Mouse (Mus musculus): ENCODE results near the gene Fam118b. TPM values are rescaled to one million over a fixed set of nuclear protein-coding genes. Genes with fewer than 3 reads are reported as not detected.

Gene Fam118b
- polyA plus RNA-seq, 1 experiment from 2014 or later: 74.9 TPM

- 15% methylated on average over 5 of the region's 5 CpGs for WGBS
- Histone ChIP-seq H3K27me3 (ENCODE audit: control insufficient read depth, insufficient read depth, low read length) (no peaks in the 10 kb centered on the region; the same call in 1 of the 2 replicates), H3K36me3 (ENCODE audit: control insufficient read depth, insufficient read depth, low read length) (peaks cover 2% of the 10 kb centered on the region), H3K9ac (ENCODE audit: low read length) (no peak overlapping the region), H3K4me1 (ENCODE audit: control insufficient read depth, insufficient read depth, low read length) (0 out of 2 replicates have a peak, but pooled peaks cover 8% of the 10 kb centered on the region), H3K27ac (ENCODE audit: low read depth, low read length) (no peak overlapping the region), H3K4me3 (ENCODE audit: low read depth, low read length) (no peak overlapping the region), H3K4me2 (ENCODE audit: low read depth) (no peak overlapping the region), H3K9me3 (ENCODE audit: control insufficient read depth, low read length) (no peaks in the 10 kb centered on the region)
- ATAC-seq (ENCODE audit: insufficient read depth, low FRiP score, low TSS enrichment) (peak; percentile 61; the same call in 1 of the 2 replicates), DNase-seq (ENCODE audit: low spot score) (peak; percentile 56)
Observed at GRCm38 (mm10) chr9:35282006-35282850, 14.6 kb upstream of the Fam118b start.

- ATAC-seq (ENCODE audit: insufficient read depth, low FRiP score, low TSS enrichment) (no peak), DNase-seq (ENCODE audit: low spot score) (no peak)
- Histone ChIP-seq H3K36me3 (ENCODE audit: control insufficient read depth, insufficient read depth, low read length) (peaks cover 11% of the 10 kb centered on the region), H3K27me3 (ENCODE audit: control insufficient read depth, insufficient read depth, low read length) (no peaks in the 10 kb centered on the region), H3K4me2 (ENCODE audit: low read depth) (no peak overlapping the region), H3K9me3 (ENCODE audit: control insufficient read depth, low read length) (no peaks in the 10 kb centered on the region), H3K4me1 (ENCODE audit: control insufficient read depth, insufficient read depth, low read length) (0 out of 2 replicates have a peak, but pooled peaks cover 6% of the 10 kb centered on the region), H3K9ac (ENCODE audit: low read length) (no peak overlapping the region), H3K4me3 (ENCODE audit: low read depth, low read length) (no peak overlapping the region), H3K27ac (ENCODE audit: low read depth, low read length) (no peak overlapping the region)
- WGBS: 90% methylated on average over 4 of the region's 4 CpGs
Observed at GRCm38 (mm10) chr9:35278451-35278850, 10.8 kb upstream of the Fam118b start.

DNA sequence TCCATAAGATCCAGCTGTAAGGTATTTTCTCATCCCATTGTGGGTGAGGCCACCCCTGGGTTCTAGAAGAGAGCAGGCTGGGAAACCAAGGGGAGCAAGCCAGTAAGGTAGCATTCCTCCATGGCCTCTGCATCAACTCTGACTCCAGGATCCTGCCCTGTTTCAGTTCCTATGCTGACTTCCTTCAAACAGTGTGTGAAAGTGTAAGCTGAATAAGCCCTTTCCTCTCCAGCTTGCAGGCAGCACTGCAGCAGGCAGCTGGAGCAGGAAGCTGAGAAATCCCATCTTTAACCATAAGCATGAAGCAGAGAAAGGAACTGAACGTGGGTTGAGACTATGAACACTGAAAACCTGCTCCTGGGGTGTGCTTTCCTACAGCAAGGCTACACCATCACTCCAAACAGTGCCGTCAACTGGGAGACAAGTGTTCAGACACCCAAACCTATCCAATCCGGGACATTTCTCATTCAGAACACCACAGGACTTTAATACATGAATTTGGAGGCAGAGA lies 10.3 kb upstream of the Fam118b start:
- Histone ChIP-seq H3K4me3 (ENCODE audit: low read depth, low read length) (no peak overlapping the region), H3K9ac (ENCODE audit: low read length) (no peak overlapping the region), H3K36me3 (ENCODE audit: control insufficient read depth, insufficient read depth, low read length) (peaks cover 14% of the 10 kb centered on the region), H3K4me1 (ENCODE audit: control insufficient read depth, insufficient read depth, low read length) (0 out of 2 replicates have a peak, but pooled peaks cover 3% of the 10 kb centered on the region), H3K27me3 (ENCODE audit: control insufficient read depth, insufficient read depth, low read length) (no peaks in the 10 kb centered on the region), H3K9me3 (ENCODE audit: control insufficient read depth, low read length) (no peaks in the 10 kb centered on the region), H3K4me2 (ENCODE audit: low read depth) (no peak overlapping the region), H3K27ac (ENCODE audit: low read depth, low read length) (0 out of 2 replicates have a peak overlapping the region, but pooled peaks have one; percentile 8)
- 90% methylated on average over 3 of the region's 3 CpGs for WGBS
- ATAC-seq (ENCODE audit: insufficient read depth, low FRiP score, low TSS enrichment): no peak
- no peak for DNase-seq (ENCODE audit: low spot score)

DNA sequence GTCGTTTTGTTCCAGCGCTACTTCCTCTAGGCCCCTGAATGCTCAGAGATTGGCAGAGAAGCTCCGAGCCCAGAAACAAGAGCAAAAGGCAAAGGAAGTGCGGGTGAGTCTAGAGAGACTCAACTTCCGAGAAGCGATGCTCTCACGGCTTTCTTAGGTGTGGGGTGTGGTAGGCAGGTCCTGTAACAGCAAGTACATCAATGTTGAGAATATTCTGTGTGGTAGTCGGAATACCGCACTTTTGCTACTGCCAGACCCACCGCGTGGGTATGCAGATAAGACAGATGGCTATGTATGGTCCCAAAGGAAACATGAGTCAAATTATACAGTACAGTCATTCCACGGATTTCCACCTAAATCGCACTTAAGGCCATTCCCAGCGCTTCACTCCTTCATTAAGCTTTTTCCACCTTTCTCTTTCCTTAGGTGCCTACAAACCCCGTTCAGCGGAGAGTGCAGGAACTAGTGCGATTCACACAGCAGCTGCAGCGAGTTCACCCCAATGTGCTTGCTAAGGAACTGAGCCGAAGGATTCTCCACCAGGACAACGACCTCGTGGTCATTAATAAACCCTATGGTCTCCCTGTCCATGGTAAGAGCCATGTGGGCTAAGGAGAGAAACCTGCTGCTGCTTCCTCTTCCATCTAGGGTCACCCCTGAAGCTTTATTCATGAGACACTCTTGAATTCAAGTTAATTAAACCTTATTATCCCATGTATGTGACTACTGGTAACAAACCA lies 541 bp upstream of the Fam118b start:
- 2% methylated on average over 21 of the region's 21 CpGs for WGBS
- Histone ChIP-seq H3K4me2 (ENCODE audit: low read depth) (peak overlapping the region; percentile 58), H3K36me3 (ENCODE audit: control insufficient read depth, insufficient read depth, low read length) (peaks cover under 1% of the 10 kb centered on the region; the same call in 1 of the 2 replicates), H3K9ac (ENCODE audit: low read length) (peak overlapping the region; percentile 46), H3K4me3 (ENCODE audit: low read depth, low read length) (peak overlapping the region; percentile 47), H3K27ac (ENCODE audit: low read depth, low read length) (no peak overlapping the region), H3K4me1 (ENCODE audit: control insufficient read depth, insufficient read depth, low read length) (peaks cover 13% of the 10 kb centered on the region; the same call in 1 of the 2 replicates), H3K27me3 (ENCODE audit: control insufficient read depth, insufficient read depth, low read length) (no peaks in the 10 kb centered on the region), H3K9me3 (ENCODE audit: control insufficient read depth, low read length) (no peaks in the 10 kb centered on the region)
- DNase-seq (ENCODE audit: low spot score) (peak; percentile 28), ATAC-seq (ENCODE audit: insufficient read depth, low FRiP score, low TSS enrichment) (peak; percentile 31)

- 90% methylated on average over 3 of the region's 3 CpGs for WGBS
- H3K4me3 ChIP-seq (ENCODE audit: low read depth, low read length): no peak overlapping the region
- H3K4me1 ChIP-seq (ENCODE audit: control insufficient read depth, insufficient read depth, low read length): peaks cover 13% of the 10 kb centered on the region; the same call in 1 of the 2 replicates
- no peak overlapping the region for H3K9ac ChIP-seq (ENCODE audit: low read length)
- no peaks in the 10 kb centered on the region for H3K9me3 ChIP-seq (ENCODE audit: control insufficient read depth, low read length)
- no peak for ATAC-seq (ENCODE audit: insufficient read depth, low FRiP score, low TSS enrichment)
- no peaks in the 10 kb centered on the region for H3K27me3 ChIP-seq (ENCODE audit: control insufficient read depth, insufficient read depth, low read length)
- H3K36me3 ChIP-seq (ENCODE audit: control insufficient read depth, insufficient read depth, low read length): no peaks in the 10 kb centered on the region
- H3K27ac ChIP-seq (ENCODE audit: low read depth, low read length): no peak overlapping the region
- DNase-seq (ENCODE audit: low spot score): no peak
- no peak overlapping the region for H3K4me2 ChIP-seq (ENCODE audit: low read depth)
Observed at GRCm38 (mm10) chr9:35264509-35264908, 3.1 kb downstream of the Fam118b start.

GRCm38 (mm10) chr9:35263431-35263830 lies 4.2 kb downstream of the Fam118b start:
- WGBS: 89% methylated on average over 2 of the region's 2 CpGs
- Histone ChIP-seq H3K9ac (ENCODE audit: low read length) (no peak overlapping the region), H3K36me3 (ENCODE audit: control insufficient read depth, insufficient read depth, low read length) (no peaks in the 10 kb centered on the region), H3K9me3 (ENCODE audit: control insufficient read depth, low read length) (no peaks in the 10 kb centered on the region), H3K4me1 (ENCODE audit: control insufficient read depth, insufficient read depth, low read length) (peaks cover 10% of the 10 kb centered on the region; the same call in 1 of the 2 replicates), H3K27me3 (ENCODE audit: control insufficient read depth, insufficient read depth, low read length) (no peaks in the 10 kb centered on the region), H3K4me2 (ENCODE audit: low read depth) (no peak overlapping the region), H3K4me3 (ENCODE audit: low read depth, low read length) (no peak overlapping the region), H3K27ac (ENCODE audit: low read depth, low read length) (no peak overlapping the region)
- ATAC-seq (ENCODE audit: insufficient read depth, low FRiP score, low TSS enrichment) (no peak), DNase-seq (ENCODE audit: low spot score) (no peak)

GRCm38 (mm10) chr9:35262418-35262817 lies 5.2 kb downstream of the Fam118b start:
- no peak for ATAC-seq (ENCODE audit: insufficient read depth, low FRiP score, low TSS enrichment)
- 88% methylated on average over 4 of the region's 4 CpGs for WGBS
- H3K4me3 ChIP-seq (ENCODE audit: low read depth, low read length): no peak overlapping the region
- H3K4me1 ChIP-seq (ENCODE audit: control insufficient read depth, insufficient read depth, low read length): peaks cover 7% of the 10 kb centered on the region; the same call in 1 of the 2 replicates
- H3K27ac ChIP-seq (ENCODE audit: low read depth, low read length): no peak overlapping the region
- no peaks in the 10 kb centered on the region for H3K27me3 ChIP-seq (ENCODE audit: control insufficient read depth, insufficient read depth, low read length)
- no peak overlapping the region for H3K4me2 ChIP-seq (ENCODE audit: low read depth)
- no peak for DNase-seq (ENCODE audit: low spot score)
- H3K36me3 ChIP-seq (ENCODE audit: control insufficient read depth, insufficient read depth, low read length): no peaks in the 10 kb centered on the region
- H3K9ac ChIP-seq (ENCODE audit: low read length): no peak overlapping the region
- no peaks in the 10 kb centered on the region for H3K9me3 ChIP-seq (ENCODE audit: control insufficient read depth, low read length)

GRCm38 (mm10) chr9:35257365-35257764 lies 10.2 kb downstream of the Fam118b start:
- no peak overlapping the region for H3K4me2 ChIP-seq (ENCODE audit: low read depth)
- no peaks in the 10 kb centered on the region for H3K36me3 ChIP-seq (ENCODE audit: control insufficient read depth, insufficient read depth, low read length)
- no peak for ATAC-seq (ENCODE audit: insufficient read depth, low FRiP score, low TSS enrichment)
- no peaks in the 10 kb centered on the region for H3K27me3 ChIP-seq (ENCODE audit: control insufficient read depth, insufficient read depth, low read length)
- no peaks in the 10 kb centered on the region for H3K9me3 ChIP-seq (ENCODE audit: control insufficient read depth, low read length)
- H3K4me3 ChIP-seq (ENCODE audit: low read depth, low read length): no peak overlapping the region
- no peaks in the 10 kb centered on the region for H3K4me1 ChIP-seq (ENCODE audit: control insufficient read depth, insufficient read depth, low read length)
- H3K27ac ChIP-seq (ENCODE audit: low read depth, low read length): no peak overlapping the region
- no peak overlapping the region for H3K9ac ChIP-seq (ENCODE audit: low read length)
- no peak for DNase-seq (ENCODE audit: low spot score)
- 96% methylated on average over 7 of the region's 7 CpGs for WGBS

All from neural tube, embryonic 11.5 days (tissue).